Mouse (Mus musculus) heart, adult 11 months (tissue): ENCODE measurements around the gene Anxa3.

Experiments
- DNase-seq: peaks from one replicate; pipeline ENCODE4 v3.0.0; 2022

Gene Anxa3

DNA sequence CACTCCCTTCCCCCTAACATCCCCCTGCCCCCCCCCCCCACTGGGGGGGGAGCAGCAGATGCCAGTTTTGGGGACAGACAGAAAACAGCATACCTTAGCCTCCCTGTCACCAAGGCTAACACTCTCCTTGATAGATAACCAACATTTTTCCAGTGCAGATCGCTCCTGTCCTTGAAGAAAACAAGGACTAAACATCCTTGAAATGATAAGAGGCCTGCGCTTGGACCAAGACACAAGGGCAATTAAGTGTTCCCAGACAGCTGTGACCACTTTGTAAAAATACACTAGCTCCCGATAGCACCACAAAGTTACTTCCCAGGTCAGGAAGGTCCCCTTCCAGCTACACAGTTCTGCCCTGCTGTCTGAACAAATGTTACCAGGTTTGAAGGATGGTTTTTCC, 55.2 kb downstream of the Anxa3 start:
- peak; percentile 73 for DNase-seq

DNA sequence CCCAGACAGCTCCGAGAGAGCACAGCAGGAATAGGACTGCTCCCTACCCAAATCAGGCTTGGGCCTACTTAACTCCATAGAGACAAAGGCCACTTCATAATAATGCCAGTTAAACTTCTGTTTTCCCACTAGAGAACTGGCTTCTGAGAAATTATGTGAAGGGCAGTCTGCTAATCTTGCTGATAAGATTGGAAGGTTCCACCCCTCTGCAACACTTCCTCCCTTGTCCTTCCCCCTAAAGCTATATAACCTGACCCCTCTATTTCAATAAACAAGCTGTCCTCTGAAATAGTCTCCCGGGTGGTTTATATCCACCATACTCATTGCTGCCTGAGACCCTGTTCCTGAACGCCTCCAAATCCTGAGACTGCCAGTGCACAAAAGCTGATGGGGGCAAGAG, 56.1 kb downstream of the Anxa3 start:
- no peak for DNase-seq

DNA sequence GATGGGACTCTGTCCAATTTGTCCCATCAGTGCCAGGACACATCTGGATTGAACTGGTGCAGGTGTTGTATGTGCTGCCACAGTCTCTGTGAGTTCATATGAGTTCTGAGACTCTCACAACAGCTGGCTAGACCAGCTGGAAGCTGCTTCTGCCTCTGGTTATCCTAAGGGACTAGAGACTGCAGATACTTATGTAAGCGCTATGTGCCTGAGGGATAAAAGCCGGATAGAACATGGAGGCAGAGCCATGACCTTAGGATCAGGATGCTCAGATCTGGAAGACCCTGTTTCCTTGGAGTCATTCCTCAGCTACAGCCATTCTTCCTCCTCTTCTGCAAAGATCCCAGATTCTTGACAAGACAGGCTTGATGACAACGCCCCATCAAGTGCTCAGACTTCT, 60.3 kb downstream of the Anxa3 start:
- peak; percentile 93 for DNase-seq

DNA sequence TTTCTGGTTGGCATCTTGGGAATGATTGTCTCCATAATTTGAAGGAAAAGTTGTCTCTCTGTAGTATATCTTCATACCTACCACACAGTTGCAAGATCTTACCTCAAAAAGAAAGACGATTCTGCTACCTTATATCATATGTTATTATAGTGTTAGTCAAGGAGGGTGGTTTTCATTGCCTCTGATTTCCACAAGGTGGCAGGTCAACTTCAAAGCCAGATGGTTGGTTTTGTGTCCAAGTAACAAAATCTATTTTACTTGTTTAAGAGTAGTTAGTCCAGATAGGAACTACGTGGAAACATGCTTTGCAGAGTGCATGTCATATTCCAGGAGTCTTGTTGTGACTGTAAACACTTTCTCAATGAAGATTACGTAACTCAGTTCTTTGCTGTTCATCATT, 61.2 kb downstream of the Anxa3 start:
- no peak for DNase-seq

DNA sequence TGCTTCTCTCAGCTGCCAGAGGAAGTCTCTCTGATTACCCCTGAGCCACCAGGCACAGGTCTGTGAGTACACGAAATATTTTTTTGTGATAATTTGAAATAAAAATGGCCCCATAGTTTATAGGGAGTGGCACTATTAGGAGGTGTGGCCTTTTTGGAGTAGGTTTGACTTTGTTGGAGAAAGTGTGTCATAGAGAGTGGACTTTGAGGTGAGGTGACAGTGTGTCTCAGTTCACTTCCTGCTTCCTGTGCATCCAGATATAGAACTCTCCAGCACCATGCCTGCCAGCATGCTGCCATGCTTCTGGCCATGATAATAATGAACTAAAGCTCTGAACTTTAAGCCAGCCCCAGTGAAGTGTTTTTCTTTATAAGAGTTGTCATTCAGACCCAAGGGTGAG, 66.8 kb downstream of the Anxa3 start:
- DNase-seq, result no peak

DNA sequence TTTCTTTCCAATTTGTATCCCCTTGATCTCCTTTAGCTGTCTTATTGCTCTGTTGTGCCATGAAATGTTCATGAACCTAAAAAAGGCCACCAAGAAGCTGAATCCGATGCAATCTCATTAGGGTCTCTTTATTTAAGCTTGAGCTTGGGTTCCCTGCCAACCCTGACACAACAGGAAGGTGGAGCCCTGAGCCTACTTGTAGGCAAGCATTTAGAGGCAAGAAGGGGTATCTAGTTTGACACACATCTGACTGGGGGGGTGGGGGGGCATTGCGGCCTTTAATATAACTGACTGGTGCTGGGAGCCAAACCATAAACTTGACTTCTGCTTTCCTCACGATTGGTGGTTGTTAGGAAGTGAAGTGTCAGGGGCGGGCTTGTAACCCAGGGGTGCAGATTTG, 74.0 kb downstream of the Anxa3 start:
- peak; percentile 50 for DNase-seq

DNA sequence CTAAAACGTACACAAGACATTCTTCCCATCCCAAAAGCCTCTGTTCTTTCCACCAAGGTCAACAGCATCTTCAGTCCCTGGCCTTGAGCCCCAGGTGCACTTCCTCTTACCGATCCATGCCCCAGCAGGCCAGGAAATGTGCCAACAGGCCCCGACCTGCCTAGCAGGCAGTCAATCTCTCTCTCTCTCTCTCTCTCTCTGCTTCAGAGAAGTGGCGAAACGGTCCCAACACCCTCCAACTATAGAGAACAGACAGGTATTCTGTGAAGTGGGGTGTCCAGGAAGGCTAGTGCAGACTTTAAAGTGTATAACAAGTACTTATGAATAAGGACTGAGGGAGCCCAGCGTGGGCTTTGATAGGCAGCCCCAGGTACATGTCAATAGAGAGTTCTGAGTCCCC, 75.8 kb downstream of the Anxa3 start:
- peak; percentile 44 for DNase-seq

DNA sequence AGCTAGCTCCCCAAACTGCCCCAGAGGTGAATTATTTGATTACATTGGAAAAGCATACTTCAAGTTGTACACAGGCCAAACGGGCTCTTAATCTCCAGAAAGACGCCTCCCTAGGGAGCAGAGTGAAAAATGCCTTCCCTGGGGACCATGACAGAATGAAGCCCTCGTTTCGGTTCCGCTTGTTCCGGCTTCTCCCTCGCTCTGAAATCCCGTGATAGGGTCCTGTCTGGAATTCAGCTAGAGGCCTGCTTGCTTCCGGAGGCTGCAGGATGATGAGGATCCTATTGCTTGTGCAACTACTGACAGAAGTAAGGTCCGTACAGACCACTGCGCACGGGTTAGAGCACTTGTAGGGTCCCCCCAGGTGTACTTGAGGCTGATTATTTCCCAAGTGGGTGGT, 77.9 kb downstream of the Anxa3 start:
- DNase-seq, result peak; percentile 87

DNA sequence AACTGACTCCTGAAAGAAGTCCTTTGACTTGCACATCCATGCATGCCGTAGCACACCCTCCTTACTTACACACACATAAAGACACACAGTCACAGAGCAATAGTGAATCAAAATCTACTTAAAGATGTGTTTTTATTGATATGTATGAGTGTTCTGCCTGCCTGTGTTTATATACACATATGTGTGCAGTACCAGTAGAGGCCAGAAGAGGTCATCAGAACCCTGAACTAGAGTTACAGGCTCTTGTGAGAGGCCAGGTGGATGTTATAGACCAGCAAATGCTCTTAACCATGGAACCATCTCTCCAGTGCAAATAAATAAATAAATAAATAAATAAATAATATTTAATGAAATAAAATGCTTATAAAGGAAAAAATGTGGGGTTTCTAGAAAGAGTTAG, 85.0 kb downstream of the Anxa3 start:
- peak; percentile 80 for DNase-seq

DNA sequence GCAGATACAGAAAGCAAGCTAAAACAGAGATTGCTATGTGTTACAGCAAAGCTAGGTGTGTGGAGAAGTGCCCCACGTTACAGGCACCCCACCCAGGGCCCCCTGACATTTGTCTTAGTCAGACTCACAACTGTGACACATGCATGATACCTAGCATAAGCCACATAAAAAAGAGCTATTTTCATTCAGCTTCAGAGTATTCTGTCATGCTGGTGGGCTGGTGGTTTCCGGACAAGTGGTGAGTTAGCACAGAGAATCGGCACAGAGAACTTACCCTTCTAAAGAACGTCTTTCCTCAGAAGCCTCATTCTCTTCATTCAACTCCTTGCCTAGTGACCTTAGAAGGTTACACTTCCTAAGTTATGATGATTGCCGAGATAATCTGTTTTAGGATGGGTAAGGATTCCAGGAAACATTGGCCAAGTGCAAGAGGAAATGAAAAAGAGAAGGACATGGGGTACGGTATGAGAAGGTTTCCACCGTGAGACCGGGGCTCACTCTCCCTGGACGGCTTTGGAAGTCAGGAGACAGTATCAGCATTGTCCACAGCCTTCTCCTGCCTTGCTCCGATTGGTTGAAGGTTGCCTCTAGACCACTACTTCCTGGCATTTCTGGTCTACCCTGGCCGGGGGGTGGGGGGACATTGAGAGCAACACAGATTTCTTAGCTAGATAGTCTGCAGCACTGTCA, 85.9 kb downstream of the Anxa3 start:
- peak; percentile 40 for DNase-seq

DNA sequence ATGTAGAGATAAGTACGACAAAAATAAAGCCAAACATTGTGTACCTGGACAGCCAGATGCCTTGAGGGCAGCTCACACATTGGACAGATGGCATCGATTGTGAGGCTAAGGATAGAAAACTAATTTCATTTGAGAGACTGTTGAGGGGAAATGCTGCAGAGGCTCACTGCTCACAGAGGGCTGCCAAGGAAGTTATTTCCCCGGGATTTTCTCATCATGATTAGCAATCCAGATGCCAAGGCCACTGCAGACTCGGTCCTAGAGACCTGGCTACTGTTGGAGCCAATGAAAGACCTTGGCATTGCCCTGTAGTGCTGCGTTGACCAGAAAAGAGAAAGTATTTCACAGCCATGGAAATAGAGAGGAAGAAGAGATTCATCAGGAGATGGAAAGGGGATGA, 87.1 kb downstream of the Anxa3 start:
- peak; percentile 51 for DNase-seq

DNA sequence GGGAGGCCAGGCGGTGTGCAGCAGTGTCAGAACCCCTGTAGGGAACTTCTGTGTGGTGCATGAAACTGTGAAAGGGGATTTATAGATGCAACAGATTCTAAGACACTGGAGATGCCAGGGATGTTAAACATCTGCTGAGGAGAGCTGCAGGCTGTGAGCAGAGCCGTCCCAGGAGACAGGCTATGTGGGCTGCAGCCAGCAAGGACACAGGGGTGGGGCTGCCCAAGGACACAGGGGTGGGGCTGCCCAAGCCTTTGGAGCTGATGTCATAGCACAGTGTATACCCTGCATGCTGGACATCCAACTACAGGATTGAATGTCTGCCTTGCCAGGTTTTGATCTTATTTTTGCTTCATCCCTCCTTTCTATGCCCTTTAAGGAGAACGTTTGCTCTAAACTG, 88.0 kb downstream of the Anxa3 start:
- peak; percentile 93 for DNase-seq

DNA sequence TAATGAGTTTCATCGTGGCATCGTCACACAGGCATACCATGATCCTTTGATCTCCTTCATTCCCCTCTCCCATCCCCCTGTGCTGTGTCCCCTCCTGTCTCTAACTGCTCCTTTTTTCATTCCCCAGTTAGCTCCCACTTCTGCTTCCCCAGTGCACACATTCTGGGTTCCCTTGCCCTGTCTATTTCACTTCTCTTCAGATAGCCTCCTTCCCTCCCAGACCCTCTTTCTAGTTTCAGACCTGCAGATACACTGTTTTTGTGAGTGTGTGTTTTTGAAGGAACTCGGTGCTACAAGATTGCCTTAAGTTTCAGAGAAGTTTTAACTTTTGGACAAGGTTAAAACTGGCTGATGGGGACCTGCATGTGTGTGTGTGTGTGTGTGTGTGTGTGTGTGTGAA, 88.5 kb downstream of the Anxa3 start:
- peak; percentile 62 for DNase-seq

DNA sequence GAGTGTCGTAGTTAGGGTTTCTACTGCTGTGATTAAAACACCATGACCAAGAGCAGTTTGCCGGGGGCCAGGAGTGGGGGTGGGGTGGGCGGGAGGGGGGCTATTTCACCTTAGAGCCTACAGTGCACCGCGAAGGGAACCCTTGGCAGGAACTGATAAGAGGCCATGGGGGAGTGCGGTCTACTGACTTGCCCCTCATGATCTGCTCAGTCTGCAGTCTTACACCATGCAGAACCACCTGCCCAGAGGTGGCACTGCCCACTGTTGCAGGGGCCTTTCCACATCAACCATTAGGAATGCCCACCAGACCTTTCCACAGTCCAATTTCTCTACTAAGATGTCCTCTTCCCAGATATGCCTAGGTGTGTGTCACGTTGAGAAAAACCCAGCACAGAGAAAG, 92.1 kb downstream of the Anxa3 start:
- DNase-seq, result peak; percentile 65

DNA sequence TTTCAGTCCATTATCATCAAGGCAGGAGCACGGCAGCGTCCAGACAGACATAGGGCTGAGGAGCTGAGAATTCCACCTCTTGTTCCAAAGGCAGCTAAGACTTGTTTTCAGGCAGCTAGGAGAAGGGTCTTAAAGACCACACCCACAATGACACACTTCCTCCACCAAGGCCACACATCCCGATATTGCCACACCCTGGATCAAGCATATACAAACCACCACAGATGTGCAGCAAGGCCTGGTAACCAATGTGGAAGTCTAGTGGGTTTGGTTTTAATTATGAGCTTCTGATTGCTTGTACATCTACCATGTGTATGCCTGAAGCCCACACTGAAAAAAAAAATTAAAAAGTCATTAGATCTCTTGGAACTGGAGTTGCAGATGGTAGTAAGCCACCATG, 95.3 kb downstream of the Anxa3 start:
- DNase-seq, result no peak

DNA sequence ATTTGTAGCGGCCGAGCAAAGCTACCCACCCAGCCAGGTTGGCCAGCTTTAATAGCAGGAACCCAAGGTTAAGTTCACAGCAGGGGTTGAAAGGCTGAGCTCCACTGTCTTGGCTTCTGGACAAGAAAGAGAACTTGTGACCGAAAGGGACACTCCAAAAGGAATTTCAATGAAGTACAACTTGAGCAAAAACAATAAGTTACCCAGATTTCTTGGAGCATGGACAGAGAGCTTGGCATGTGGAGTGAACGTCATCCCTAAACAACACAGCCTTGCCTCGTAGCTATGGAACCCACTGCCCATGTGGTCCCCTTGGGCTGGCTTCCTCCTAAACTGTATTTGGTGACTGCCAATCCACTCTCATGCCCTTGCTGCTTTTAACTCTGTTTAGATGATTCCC, 97.2 kb downstream of the Anxa3 start:
- DNase-seq, result no peak
